Mouse (Mus musculus): ENCODE data around the gene Tnc.

- no peak for TF ChIP-seq CTCF (IDR thresholded peaks at IDR 0.05; ENCODE audit: borderline replicate concordance, control insufficient read depth, extremely low read depth, insufficient read depth, low read length, poor library complexity)
- no peak for TF ChIP-seq POLR2A (IDR thresholded peaks at IDR 0.05; ENCODE audit: control insufficient read depth, extremely low read depth, insufficient read depth, low read length, poor library complexity)
Observed at GRCm38 (mm10) chr4:64085993-64086567, 39.3 kb upstream of the Tnc start.
